Mouse (Mus musculus): ENCODE data around the gene Prrx2.

DNA sequence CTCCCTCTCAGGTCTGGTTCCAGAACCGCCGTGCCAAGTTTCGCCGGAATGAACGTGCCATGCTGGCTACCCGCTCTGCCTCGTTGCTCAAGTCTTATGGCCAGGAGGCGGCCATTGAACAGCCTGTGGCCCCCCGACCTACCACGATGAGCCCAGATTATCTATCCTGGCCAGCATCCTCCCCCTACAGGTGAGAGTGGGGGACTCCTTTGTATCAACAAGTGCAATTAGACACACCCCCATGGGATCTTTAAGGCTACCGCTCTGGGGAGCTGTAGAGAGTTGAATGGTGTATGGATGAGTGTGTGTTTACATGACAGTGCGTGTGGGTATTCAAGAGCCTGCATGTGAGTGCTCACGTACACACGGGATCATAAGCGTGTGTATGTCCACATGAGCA, 44.7 kb downstream of the Prrx2 start:
- TF ChIP-seq CTCF (IDR thresholded peaks at IDR 0.05; ENCODE audit: borderline replicate concordance, control insufficient read depth, extremely low read depth, insufficient read depth, low read length, poor library complexity) (no peak), POLR2A (IDR thresholded peaks at IDR 0.05; ENCODE audit: control insufficient read depth, extremely low read depth, insufficient read depth, low read length, poor library complexity) (no peak)

Measured in thymus, adult 2 months (tissue).